Mouse (Mus musculus) bone marrow macrophage, adult 2 months (primary cell): Measurements from ENCODE around the gene Kif14.

Experiments used
- CTCF ChIP-seq: IDR thresholded peaks from 2 replicates; pipeline ENCODE4 v1.5.1; 2012; ENCODE audit warnings: low read depth, mild to moderate bottlenecking, low read length, moderate library complexity
- POLR2A ChIP-seq: IDR thresholded peaks from 2 replicates; pipeline ENCODE4 v1.6.1; 2012; ENCODE audit warnings: mild to moderate bottlenecking, low read depth, low read length, borderline replicate concordance

GRCm38 (mm10) chr1:136455756-136456585 lies 10.2 kb upstream of the Kif14 start:
- no peak for TF ChIP-seq CTCF
- TF ChIP-seq POLR2A = no peak
